Mouse (Mus musculus) thymus, adult 2 months (tissue): ENCODE results near the gene Osgep.

Experiments used
- CTCF ChIP-seq: fragments of 200-500 bp; IDR thresholded peaks from 2 replicates; pipeline ENCODE4 v1.5.1; 2012; ENCODE audit warnings: mild to moderate bottlenecking, control low read depth, low read length, moderate library complexity, borderline replicate concordance; ENCODE audit not compliant: control insufficient read depth, poor library complexity, insufficient read depth; ENCODE audit errors: extremely low read depth
- POLR2A ChIP-seq: fragments of 200-500 bp; IDR thresholded peaks from 2 replicates; pipeline ENCODE4 v1.6.1; 2012; ENCODE audit warnings: mild to moderate bottlenecking, low read length, control low read depth, moderate library complexity; ENCODE audit not compliant: control insufficient read depth, poor library complexity, insufficient read depth; ENCODE audit errors: extremely low read depth

GRCm38 (mm10) chr14:50973700-50974099, 49.0 kb upstream of the Osgep start:
- no peak for TF ChIP-seq POLR2A
- TF ChIP-seq CTCF = no peak
